Mouse (Mus musculus) embryonic facial prominence, embryonic 12.5 days (tissue): ENCODE measurements around the gene Bri3. TPM values are rescaled to one million over a fixed set of nuclear protein-coding genes. Genes with fewer than 3 reads are reported as not detected.

Source experiments
- ATAC-seq: fragments of 200-750 bp; cut with Nextera tagmentation; 2 replicates; pipeline ENCODE4 v1.8.0; 2017; ENCODE audit not compliant: insufficient number of reproducible peaks, insufficient read depth, low FRiP score, low TSS enrichment
- H3K27ac ChIP-seq: fragments of 300-500 bp; sonication (generic); 2 replicates; pipeline ENCODE4 v1.5.1; 2016; ENCODE audit warnings: mild to moderate bottlenecking
- H3K27me3 ChIP-seq: fragments of 300-500 bp; sonication (generic); 2 replicates; pipeline ENCODE4 v1.6.1; 2016; ENCODE audit warnings: mild to moderate bottlenecking, moderate library complexity
- H3K36me3 ChIP-seq: fragments of 300-500 bp; sonication (generic); 2 replicates; pipeline ENCODE4 v1.6.1; 2016; ENCODE audit warnings: mild to moderate bottlenecking
- H3K4me1 ChIP-seq: fragments of 300-500 bp; sonication (generic); 2 replicates; pipeline ENCODE4 v1.6.1; 2016
- H3K4me2 ChIP-seq: fragments of 300-500 bp; sonication (generic); replicated peaks from 2 replicates; pipeline ENCODE4 v1.6.1; 2016; ENCODE audit warnings: mild to moderate bottlenecking, moderate library complexity
- H3K4me3 ChIP-seq: fragments of 300-500 bp; sonication (generic); 2 replicates; pipeline ENCODE4 v1.5.1; 2016; ENCODE audit warnings: mild to moderate bottlenecking
- H3K9ac ChIP-seq: fragments of 300-500 bp; sonication (generic); 2 replicates; pipeline ENCODE4 v1.6.1; 2016; ENCODE audit warnings: mild to moderate bottlenecking, moderate library complexity
- H3K9me3 ChIP-seq: fragments of 300-500 bp; sonication (generic); 2 replicates; pipeline ENCODE4 v1.6.1; 2016; ENCODE audit warnings: mild to moderate bottlenecking, moderate library complexity
- WGBS: fragments of 180-500 bp; shearing (Covaris S2); methylation state at CpG from one replicate; pipeline ENCODE4 v1.1.7; 2016; 5-methylcytosine and 5-hydroxymethylcytosine counted together
- polyA plus RNA-seq: library from polyadenylated mRNA; unstranded; fragments of >200 nt; fragmentation: Nextera tagmentation; extraction: Ambion mirVana; gene quantifications from 2 replicates; pipeline ENCODE4 v1.2.1, GENCODE M21; 2016

Gene Bri3
- polyA plus RNA-seq, 1 experiment from 2014 or later: 143 TPM

- Histone ChIP-seq H3K27ac (peak overlapping the region; percentile 95), H3K9me3 (no peaks in the 10 kb centered on the region), H3K27me3 (no peaks in the 10 kb centered on the region), H3K4me3 (peak overlapping the region; percentile 99), H3K4me2 (peak overlapping the region; percentile 72), H3K36me3 (peaks cover 14% of the 10 kb centered on the region; the same call in 1 of the 2 replicates), H3K9ac (peak overlapping the region; percentile 98), H3K4me1 (peaks cover 34% of the 10 kb centered on the region)
- ATAC-seq: peak; percentile 36; the same call in 1 of the 2 replicates
- WGBS: under 1% methylated on average over 40 of the region's 40 CpGs
Measured at GRCm38 (mm10) chr5:144255632-144256540, 11.6 kb downstream of the Bri3 start.

DNA sequence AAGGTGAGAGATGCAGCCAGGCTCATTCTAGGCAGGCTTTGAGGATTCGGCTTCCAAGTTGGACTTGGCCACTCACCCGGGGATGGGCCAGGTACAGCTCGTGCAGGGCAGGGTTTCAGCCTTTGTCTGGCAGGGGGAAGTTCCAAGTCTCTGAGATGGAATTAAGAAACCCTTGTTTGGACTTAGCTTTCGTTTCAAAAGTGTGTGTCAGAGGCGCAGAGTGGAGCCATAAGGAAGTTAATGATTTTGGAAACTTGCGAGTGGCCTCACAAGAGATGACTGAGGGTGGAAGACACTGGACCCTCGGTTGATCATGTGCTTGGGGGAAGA, 12.3 kb downstream of the Bri3 start:
- Histone ChIP-seq H3K4me2 (peak overlapping the region; percentile 72), H3K27me3 (no peaks in the 10 kb centered on the region), H3K9ac (peak overlapping the region; percentile 98), H3K27ac (peak overlapping the region; percentile 95), H3K36me3 (peaks cover 14% of the 10 kb centered on the region; the same call in 1 of the 2 replicates), H3K9me3 (no peaks in the 10 kb centered on the region), H3K4me1 (peaks cover 37% of the 10 kb centered on the region), H3K4me3 (peak overlapping the region; percentile 99)
- 13% methylated on average over 7 of the region's 7 CpGs for WGBS
- no peak for ATAC-seq

GRCm38 (mm10) chr5:144256888-144257287, 12.7 kb downstream of the Bri3 start:
- Histone ChIP-seq H3K27ac (peak overlapping the region; percentile 95), H3K9me3 (no peaks in the 10 kb centered on the region), H3K27me3 (no peaks in the 10 kb centered on the region), H3K36me3 (peaks cover 14% of the 10 kb centered on the region; the same call in 1 of the 2 replicates), H3K4me3 (peak overlapping the region; percentile 99), H3K4me2 (peak overlapping the region; percentile 72), H3K9ac (peak overlapping the region; percentile 98), H3K4me1 (peaks cover 40% of the 10 kb centered on the region)
- no peak for ATAC-seq
- 28% methylated on average over 1 of the region's 1 CpGs for WGBS

GRCm38 (mm10) chr5:144257451-144258110, 13.3 kb downstream of the Bri3 start:
- Histone ChIP-seq H3K4me2 (peak overlapping the region; percentile 72), H3K27ac (0 out of 2 replicates have a peak overlapping the region, but pooled peaks have one; percentile 3), H3K4me1 (peaks cover 43% of the 10 kb centered on the region), H3K27me3 (no peaks in the 10 kb centered on the region), H3K4me3 (peak overlapping the region; percentile 99), H3K9ac (peak overlapping the region; percentile 98), H3K9me3 (no peaks in the 10 kb centered on the region), H3K36me3 (peaks cover 16% of the 10 kb centered on the region)
- 66% methylated on average over 3 of the region's 3 CpGs for WGBS
- no peak for ATAC-seq

GRCm38 (mm10) chr5:144258131-144258611, 13.9 kb downstream of the Bri3 start:
- H3K36me3 ChIP-seq: peaks cover 20% of the 10 kb centered on the region
- H3K27ac ChIP-seq: 0 out of 2 replicates have a peak overlapping the region, but pooled peaks have one; percentile 60
- H3K4me1 ChIP-seq: peaks cover 43% of the 10 kb centered on the region
- H3K4me3 ChIP-seq: peak overlapping the region; percentile 99
- H3K9ac ChIP-seq: peak overlapping the region; percentile 98
- H3K4me2 ChIP-seq: peak overlapping the region; percentile 72
- no peaks in the 10 kb centered on the region for H3K9me3 ChIP-seq
- no peaks in the 10 kb centered on the region for H3K27me3 ChIP-seq
- 25% methylated on average over 14 of the region's 14 CpGs for WGBS
- no peak for ATAC-seq

GRCm38 (mm10) chr5:144258687-144259086, 14.4 kb downstream of the Bri3 start:
- Histone ChIP-seq H3K9ac (peak overlapping the region; percentile 50), H3K36me3 (peaks cover 25% of the 10 kb centered on the region), H3K4me1 (peaks cover 43% of the 10 kb centered on the region), H3K27me3 (no peaks in the 10 kb centered on the region), H3K9me3 (no peaks in the 10 kb centered on the region), H3K4me3 (peak overlapping the region; percentile 99), H3K27ac (0 out of 2 replicates have a peak overlapping the region, but pooled peaks have one; percentile 60), H3K4me2 (peak overlapping the region; percentile 72)
- 7% methylated on average over 2 of the region's 2 CpGs for WGBS
- ATAC-seq: no peak

GRCm38 (mm10) chr5:144259228-144259627, 15.0 kb downstream of the Bri3 start:
- 80% methylated on average over 6 of the region's 6 CpGs for WGBS
- Histone ChIP-seq H3K9me3 (no peaks in the 10 kb centered on the region), H3K9ac (no peak overlapping the region), H3K4me3 (no peak overlapping the region), H3K4me2 (peak overlapping the region; percentile 72), H3K27ac (no peak overlapping the region), H3K4me1 (peaks cover 42% of the 10 kb centered on the region), H3K27me3 (no peaks in the 10 kb centered on the region), H3K36me3 (peaks cover 27% of the 10 kb centered on the region)
- ATAC-seq: no peak

- Histone ChIP-seq H3K36me3 (peaks cover 37% of the 10 kb centered on the region), H3K27me3 (no peaks in the 10 kb centered on the region), H3K9me3 (no peaks in the 10 kb centered on the region), H3K27ac (no peak overlapping the region), H3K9ac (no peak overlapping the region), H3K4me1 (peaks cover 38% of the 10 kb centered on the region), H3K4me3 (no peak overlapping the region), H3K4me2 (no peak overlapping the region)
- 79% methylated on average over 8 of the region's 8 CpGs for WGBS
- ATAC-seq: no peak
Measured at GRCm38 (mm10) chr5:144260464-144260863, 16.2 kb downstream of the Bri3 start.

GRCm38 (mm10) chr5:144261309-144261708, 17.1 kb downstream of the Bri3 start:
- Histone ChIP-seq H3K27ac (no peak overlapping the region), H3K4me2 (no peak overlapping the region), H3K9me3 (no peaks in the 10 kb centered on the region), H3K4me1 (peaks cover 38% of the 10 kb centered on the region), H3K9ac (no peak overlapping the region), H3K27me3 (no peaks in the 10 kb centered on the region), H3K4me3 (no peak overlapping the region), H3K36me3 (peaks cover 41% of the 10 kb centered on the region)
- no peak for ATAC-seq
- WGBS: 78% methylated on average over 9 of the region's 9 CpGs

GRCm38 (mm10) chr5:144261829-144262228, 17.6 kb downstream of the Bri3 start:
- ATAC-seq: no peak
- H3K36me3 ChIP-seq: peaks cover 46% of the 10 kb centered on the region
- H3K9me3 ChIP-seq: no peaks in the 10 kb centered on the region
- H3K4me3 ChIP-seq: no peak overlapping the region
- peaks cover 35% of the 10 kb centered on the region for H3K4me1 ChIP-seq
- H3K4me2 ChIP-seq: no peak overlapping the region
- whole genome bisulfite sequencing: 87% methylated on average over 5 of the region's 5 CpGs
- H3K27me3 ChIP-seq: no peaks in the 10 kb centered on the region
- H3K27ac ChIP-seq: no peak overlapping the region
- H3K9ac ChIP-seq: no peak overlapping the region

DNA sequence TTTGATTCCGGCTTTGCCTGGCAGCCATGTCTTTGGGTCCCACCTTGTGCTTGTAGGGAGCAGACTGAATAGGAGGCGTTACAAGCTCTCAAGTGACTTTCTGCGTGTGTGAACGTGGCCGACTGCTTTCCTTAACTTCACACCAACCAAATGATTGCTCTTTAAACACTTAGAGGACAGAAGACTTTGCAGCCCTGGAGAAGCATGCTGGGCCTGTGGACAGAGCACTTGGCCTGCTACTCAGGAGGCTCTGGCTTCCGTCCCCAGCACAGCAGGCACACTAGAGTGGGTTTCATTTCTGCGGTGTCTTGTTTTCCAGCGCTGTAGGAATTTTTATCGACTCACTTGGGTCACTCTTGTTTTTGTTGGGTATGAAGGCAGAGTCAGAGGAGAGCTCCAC, 18.8 kb downstream of the Bri3 start:
- H3K27me3 ChIP-seq: no peaks in the 10 kb centered on the region
- H3K9ac ChIP-seq: no peak overlapping the region
- H3K9me3 ChIP-seq: no peaks in the 10 kb centered on the region
- no peak overlapping the region for H3K4me3 ChIP-seq
- no peak overlapping the region for H3K4me2 ChIP-seq
- H3K4me1 ChIP-seq: peaks cover 22% of the 10 kb centered on the region
- ATAC-seq: no peak
- whole genome bisulfite sequencing: 78% methylated on average over 9 of the region's 9 CpGs
- peaks cover 58% of the 10 kb centered on the region for H3K36me3 ChIP-seq
- H3K27ac ChIP-seq: no peak overlapping the region
